Mouse (Mus musculus): ENCODE measurements around the gene Arih1.
A peak's percentile ranks its signal among the peaks of the same experiment; 100 is the strongest.
"Not testable (repeated sequence)": the region's sequence is repeated elsewhere in the genome, so short reads cannot be mapped to it uniquely, and the experiment has no call there.

Arih1 gene

DNA sequence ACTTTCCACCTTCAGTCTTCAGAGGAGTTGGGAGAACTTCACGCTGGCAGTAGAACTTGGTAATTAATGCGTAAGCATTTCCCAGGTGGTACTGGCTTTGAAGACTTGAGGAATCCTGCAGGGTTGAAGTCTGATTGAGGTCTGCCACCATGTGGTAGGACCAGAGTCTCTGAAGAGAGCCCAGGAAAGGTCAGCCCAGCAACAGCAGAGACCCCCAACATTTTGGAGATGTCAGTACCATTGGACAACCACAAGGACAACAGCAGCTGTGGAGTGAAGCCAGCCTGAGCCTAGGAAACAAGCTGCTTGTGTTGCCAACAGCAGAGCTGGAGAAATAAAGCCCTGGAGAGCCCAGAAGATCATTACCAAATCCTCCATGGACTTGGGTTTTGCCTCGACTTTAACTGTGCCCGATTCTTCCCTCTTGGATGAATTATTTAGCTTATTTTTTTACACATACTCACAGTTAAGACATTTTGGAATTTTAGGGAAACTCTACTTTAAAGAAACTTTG lies 27.4 kb downstream of the Arih1 start:
- no peak for DNase-seq (ENCODE audit: low read depth, low spot score)

- no peak for DNase-seq (ENCODE audit: low read depth, low spot score)
Measured at GRCm38 (mm10) chr9:59458416-59458815, 28.0 kb downstream of the Arih1 start.

DNA sequence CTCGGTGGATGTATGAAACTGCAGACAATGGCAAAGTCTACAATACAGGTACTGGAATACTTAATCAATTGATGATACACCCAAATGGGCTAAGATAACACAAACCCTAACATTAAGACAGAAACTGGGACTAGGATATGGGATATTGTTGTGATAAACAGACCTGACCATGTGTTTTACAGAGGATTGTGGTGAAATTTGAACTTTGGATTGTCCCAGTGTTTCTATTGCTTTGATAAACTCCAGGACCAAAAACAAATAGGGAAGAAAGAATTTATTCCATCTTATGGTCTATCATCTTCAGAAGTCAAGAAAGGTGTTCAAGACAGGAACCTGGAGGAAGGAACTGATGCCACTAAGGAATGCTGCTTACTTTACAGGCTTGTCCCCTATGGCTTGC lies 28.7 kb downstream of the Arih1 start:
- DNase-seq (ENCODE audit: low read depth, low spot score) = no peak

DNA sequence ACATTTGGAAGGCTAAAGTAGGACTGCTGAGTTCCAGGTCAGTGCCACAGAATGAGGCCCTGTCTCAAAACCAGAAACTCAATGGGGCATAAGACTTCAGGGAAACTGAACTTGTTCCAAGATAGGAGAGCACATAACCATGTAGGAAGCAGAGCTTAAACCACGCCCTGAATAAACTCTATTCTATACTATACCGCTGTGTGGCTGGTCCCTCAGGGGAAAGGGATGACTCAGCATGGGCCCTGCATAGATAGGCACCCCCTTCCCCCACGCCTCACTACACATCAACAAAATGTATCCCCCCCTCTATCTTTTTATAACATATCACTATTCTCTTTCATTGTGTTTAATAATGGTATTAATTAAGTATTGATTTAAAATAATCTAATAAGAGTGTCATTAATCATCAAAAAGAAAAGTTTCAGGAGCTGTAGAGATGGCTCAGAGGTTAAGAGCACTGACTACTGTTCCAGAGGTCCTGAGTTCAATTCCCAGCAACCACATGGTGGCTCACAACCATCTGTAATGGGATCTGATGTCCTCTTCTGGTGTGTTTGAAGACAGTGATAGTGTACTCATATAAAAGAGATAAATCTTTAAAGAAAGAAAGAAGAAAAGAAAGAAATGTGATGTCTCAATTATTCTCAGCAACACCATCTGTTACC lies 30.9 kb downstream of the Arih1 start:
- DNase-seq (ENCODE audit: low read depth, low spot score) = no peak

DNA sequence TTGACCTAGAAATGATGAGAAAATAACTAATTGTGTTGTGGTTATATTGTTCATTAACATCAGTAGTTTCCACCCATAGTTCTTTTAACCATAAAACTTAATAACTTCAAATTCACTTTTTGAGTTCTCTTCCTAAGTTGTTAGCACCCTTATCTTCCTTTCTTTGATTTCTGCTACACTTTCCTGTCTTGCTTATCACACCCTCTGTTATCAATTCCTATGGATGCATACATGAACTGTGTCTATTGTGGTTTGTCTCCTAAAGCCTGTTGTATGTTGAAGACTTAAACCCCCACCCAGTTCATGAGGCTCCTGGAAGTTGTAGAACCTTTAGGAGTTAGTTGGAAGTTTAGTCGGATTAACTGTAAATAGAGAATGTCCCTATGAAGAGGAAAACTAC lies 52.7 kb downstream of the Arih1 start:
- DNase-seq (ENCODE audit: low read depth, low spot score) = no peak

GRCm38 (mm10) chr9:59431626-59432025 lies 54.8 kb downstream of the Arih1 start:
- no peak for DNase-seq (ENCODE audit: low read depth, low spot score)

DNA sequence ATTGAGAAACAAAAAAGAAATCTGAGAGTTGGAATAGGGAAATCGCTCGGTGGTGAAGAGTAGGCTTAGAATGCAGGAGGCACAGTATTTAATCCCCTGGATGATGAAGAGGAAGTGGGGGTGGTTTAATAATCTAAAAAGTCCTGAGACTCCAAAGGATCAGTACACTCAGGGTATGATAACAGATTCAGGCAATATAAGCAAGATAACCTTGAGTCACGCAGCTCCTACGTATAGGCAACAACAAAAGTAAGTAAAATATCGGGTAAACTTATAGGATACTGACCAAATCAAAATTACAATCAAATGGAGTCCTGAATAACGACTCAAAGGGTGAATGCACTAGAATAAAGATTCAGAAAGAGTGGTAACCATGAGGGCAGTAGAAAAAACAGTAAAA lies 65.9 kb downstream of the Arih1 start:
- no peak for DNase-seq (ENCODE audit: low read depth, low spot score)

- DNase-seq (ENCODE audit: low read depth, low spot score) = peak; percentile 66
Measured at GRCm38 (mm10) chr9:59407271-59407670, 79.1 kb downstream of the Arih1 start.

GRCm38 (mm10) chr9:59389086-59389485 lies 97.3 kb downstream of the Arih1 start:
- no peak for DNase-seq (ENCODE audit: low read depth, low spot score)

GRCm38 (mm10) chr9:59388311-59388710 lies 98.1 kb downstream of the Arih1 start:
- DNase-seq (ENCODE audit: low read depth, low spot score) = no peak

GRCm38 (mm10) chr9:59387461-59387860 lies 99.0 kb downstream of the Arih1 start:
- DNase-seq (ENCODE audit: low read depth, low spot score) = no peak

- DNase-seq (ENCODE audit: low read depth, low spot score) = no peak
Measured at GRCm38 (mm10) chr9:59375626-59376025, 110.8 kb downstream of the Arih1 start.

DNA sequence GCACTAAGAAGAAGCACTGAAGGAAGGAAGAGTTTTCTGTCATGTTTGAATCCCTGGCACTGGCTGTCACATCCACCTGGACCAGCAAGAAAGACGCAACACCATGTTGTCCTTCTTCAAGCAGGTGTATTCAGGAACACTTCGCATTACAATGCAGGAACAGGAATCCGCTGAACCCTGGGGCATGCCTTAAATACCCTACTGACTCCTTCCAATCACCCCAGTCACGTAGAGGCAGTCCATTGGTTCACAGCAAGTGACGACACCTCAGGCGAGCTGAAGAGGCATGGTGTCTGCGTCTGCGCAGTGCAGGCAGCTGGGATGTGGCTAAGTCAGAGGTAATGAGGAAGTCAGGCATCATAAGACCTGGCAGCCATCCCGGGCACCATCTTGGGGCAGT lies 116.8 kb downstream of the Arih1 start:
- DNase-seq (ENCODE audit: low read depth, low spot score) = no peak

- no peak for DNase-seq (ENCODE audit: low read depth, low spot score)
Measured at GRCm38 (mm10) chr9:59369220-59369619, 117.2 kb downstream of the Arih1 start.

DNA sequence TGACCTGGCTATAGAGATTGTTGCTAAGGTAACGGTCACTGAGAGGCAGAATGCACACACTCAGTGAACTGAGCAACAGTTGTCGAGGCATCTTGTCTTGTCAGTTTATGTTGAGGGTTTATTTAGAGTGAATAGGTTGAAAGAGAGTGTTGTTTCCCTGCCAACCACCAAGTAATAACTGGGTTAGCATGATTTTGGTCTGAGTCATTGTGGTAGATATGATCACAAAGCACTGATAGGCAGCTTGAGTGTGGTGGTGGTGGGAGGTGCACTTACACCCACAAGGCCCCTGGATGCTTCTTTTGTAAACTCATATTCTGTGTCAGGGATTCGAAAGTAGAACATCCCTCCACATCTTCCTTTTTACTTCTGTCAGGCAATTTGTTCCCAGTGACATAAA lies 125.9 kb downstream of the Arih1 start:
- DNase-seq (ENCODE audit: low read depth, low spot score) = not testable (repeated sequence)

DNA sequence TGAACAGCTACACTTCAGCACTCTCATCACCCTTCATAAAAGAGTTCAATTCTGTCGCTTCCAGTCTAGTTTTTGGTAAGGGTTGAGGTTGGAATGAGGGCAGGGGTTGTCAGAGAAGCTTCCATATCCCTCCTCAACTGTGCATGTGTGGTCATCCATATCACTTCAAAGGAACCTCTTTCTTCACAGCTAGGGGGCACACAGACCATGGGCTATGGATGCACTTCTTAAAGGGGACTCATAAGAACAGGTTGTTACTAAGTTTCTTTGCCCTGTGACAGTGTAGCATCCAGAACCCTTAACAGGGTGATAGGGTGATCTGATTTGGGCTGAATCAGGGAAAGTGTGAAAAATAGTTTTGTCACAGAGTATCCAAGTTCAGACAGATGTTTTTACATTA lies 128.4 kb downstream of the Arih1 start:
- peak; percentile 19 for DNase-seq (ENCODE audit: low read depth, low spot score)

DNA sequence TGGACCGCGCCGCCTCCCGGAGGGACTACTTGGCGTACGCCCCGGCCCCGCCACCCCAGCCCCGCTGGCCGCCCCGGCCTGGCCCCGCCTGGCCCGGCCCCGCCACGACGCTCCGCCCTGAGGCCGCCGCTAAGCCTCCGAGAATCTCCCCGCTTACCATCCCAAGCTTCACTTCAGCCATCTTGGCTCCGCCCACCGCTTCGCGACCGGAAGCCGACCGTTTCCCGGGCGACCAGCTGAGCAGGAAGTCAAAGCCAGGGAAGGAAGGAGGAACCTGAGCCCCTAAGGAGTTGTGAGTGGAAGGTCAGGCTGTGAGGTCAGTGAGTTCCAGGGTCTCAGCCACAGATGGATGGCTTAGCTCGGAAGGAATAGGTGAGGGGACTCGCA lies 133.2 kb downstream of the Arih1 start, which contains the start of gene Bbs4:
Gene Bbs4, minus strand, starts transcription at position 256 of the 387 bp plus-strand sequence.
- peak; percentile 91 for DNase-seq (ENCODE audit: low read depth, low spot score)

GRCm38 (mm10) chr9:59352586-59353252 lies 133.7 kb downstream of the Arih1 start:
- no peak for DNase-seq (ENCODE audit: low read depth, low spot score)

DNA sequence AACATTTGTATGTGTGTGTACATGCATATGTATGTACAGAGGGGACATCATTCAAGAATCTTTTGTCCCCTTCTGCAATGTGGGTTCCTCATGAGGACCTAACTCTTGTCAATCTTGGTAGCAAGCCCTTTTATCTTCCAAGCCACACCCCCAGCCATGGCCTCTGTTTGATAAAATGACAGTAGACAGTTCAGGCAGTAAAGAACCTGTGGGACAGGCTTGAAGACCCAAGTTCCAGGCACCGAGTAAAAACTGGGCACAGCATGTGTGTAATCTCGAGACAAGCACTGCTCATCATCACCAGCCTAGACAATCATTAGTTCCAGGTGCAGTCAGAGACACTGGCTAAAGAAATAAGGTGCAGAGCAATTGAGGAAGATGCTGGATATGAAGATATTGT lies 140.2 kb downstream of the Arih1 start:
- DNase-seq (ENCODE audit: low read depth, low spot score) = no peak

GRCm38 (mm10) chr9:59340002-59340401 lies 146.4 kb downstream of the Arih1 start:
- DNase-seq (ENCODE audit: low read depth, low spot score) = peak; percentile 68

DNA sequence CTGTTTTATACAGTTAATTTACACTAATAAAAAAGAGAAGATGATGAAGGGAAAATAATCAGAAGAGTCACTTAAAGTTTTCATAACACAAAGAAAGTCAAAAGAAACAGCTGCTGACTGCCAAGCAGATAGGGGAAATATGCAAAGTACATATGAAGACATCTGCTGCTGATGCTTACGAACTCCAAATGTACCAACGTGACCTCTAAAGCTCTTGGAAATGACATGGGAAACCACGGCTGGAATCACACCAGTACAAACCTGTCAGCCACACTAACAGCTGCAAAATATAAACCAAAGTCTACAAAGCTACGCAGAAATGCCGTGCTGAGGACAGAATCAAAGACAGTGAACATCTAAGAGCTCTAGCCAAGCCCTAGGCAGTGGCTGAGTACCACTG lies 147.3 kb downstream of the Arih1 start:
- no peak for DNase-seq (ENCODE audit: low read depth, low spot score)

DNA sequence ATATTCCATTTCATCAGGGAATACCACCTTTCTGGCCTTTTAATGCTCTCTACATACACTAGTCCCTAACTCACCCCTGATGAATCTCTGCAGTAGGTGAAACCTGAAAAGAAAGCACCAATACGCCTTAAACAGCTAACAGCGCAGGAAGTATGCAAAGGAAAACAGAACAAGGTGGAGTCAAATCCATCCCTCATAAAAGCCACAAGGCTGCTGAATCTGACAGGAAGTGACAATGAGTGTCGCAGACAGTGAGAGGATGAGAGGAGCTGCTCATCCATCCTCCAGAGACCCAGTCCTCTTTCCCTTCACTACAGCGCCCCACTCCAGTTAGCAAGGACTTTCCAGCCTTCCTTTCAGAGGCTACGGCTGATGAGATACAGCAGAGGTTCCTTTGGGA lies 148.0 kb downstream of the Arih1 start:
- no peak for DNase-seq (ENCODE audit: low read depth, low spot score)
